Mouse (Mus musculus) erythroblast, embryonic 14.5 days (primary cell): Measurements from ENCODE around the gene Cnot10. TPM values are rescaled to one million over a fixed set of nuclear protein-coding genes. Genes with fewer than 3 reads are reported as not detected.

ENCODE experiments used
- H3K27me3 ChIP-seq: 2 replicates; pipeline ENCODE4 v1.6.1; 2012; ENCODE audit warnings: inconsistent platforms; ENCODE audit not compliant: control insufficient read depth
- H3K36me3 ChIP-seq: 2 replicates; pipeline ENCODE4 v1.6.1; 2012; ENCODE audit warnings: mild to moderate bottlenecking, inconsistent platforms; ENCODE audit not compliant: control insufficient read depth
- H3K4me1 ChIP-seq: 2 replicates; pipeline ENCODE4 v1.6.1; 2012; ENCODE audit warnings: inconsistent platforms; ENCODE audit not compliant: control insufficient read depth
- H3K4me3 ChIP-seq: replicated peaks from 2 replicates; pipeline ENCODE3; 2012; ENCODE audit warnings: moderate library complexity, mild to moderate bottlenecking, inconsistent platforms
- H3K9me3 ChIP-seq: 2 replicates; pipeline ENCODE4 v1.6.1; 2012; ENCODE audit warnings: low read length, inconsistent platforms, mixed read lengths; ENCODE audit not compliant: control insufficient read depth
- GATA1 ChIP-seq: IDR thresholded peaks from 2 replicates; pipeline ENCODE4 v1.6.1; 2012; ENCODE audit warnings: low read length, inconsistent platforms, mixed read lengths
- TAL1 ChIP-seq: IDR thresholded peaks from 3 replicates; pipeline ENCODE4 v1.6.1; 2012; ENCODE audit warnings: low read length, inconsistent platforms, mixed read lengths
- polyA plus RNA-seq: library from polyadenylated mRNA; stranded (reverse); fragments of >175 nt; gene quantifications from 2 replicates; pipeline ENCODE4 v1.2.3, GENCODE M21; 2012

The Cnot10 gene
- polyA plus RNA-seq, 1 experiment = 1.6 TPM

DNA sequence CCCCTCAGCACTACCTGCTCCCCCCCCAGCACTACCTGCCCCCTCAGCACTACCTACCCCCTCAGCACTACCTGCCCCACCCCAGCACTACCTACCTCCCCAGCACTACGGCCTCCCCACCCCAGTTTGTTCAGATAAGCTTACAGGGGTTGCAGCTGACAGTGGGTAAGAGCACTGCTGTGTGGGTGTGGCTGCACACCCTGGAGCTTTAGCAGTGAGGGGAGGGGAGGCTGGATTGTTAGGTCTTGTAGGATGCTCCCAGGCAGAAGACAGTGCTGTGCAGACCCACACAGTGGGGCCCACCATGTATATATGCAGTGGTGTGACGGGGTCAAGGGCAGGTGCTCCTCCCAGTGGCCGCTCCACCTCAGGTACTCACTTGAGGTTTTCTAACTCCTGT lies 29.7 kb downstream of the Cnot10 start:
- peaks cover 5% of the 10 kb centered on the region for H3K4me1 ChIP-seq
- H3K4me3 ChIP-seq = no peak overlapping the region
- H3K27me3 ChIP-seq = no peaks in the 10 kb centered on the region
- no peaks in the 10 kb centered on the region for H3K9me3 ChIP-seq
- H3K36me3 ChIP-seq = peaks cover 87% of the 10 kb centered on the region
- no peak for TF ChIP-seq TAL1
- no peak for TF ChIP-seq GATA1

DNA sequence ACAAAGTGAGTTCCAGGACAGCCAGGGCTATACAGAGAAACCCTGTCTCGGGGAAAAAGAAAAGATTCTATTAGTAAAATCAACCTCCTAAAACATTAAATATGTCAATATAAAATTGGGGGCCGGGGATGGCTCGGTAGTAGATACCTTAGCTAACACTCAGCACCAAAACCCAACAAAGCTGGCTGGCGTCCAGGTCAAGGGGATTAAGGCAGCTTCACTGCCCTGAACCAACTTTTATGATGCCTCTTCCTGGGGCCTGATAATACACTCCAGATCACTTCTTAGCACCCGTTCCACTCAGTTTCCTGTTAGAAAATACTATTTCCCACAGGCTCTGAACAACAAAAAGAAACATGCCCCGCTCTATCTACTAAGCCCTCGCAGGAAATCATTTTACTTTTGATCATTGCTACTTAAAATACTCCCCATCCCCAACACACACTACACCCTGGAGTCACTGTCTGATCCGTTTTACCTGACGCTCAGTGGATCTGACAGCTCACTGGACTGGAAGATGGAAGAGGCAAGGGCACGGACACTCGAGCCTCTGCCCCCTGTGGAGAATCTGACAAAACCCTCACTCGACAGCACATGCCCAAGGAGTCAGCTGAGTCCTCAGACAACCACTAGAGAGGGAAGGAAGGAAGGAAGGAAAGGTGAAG lies 36.0 kb downstream of the Cnot10 start:
- peaks cover 69% of the 10 kb centered on the region for H3K36me3 ChIP-seq
- TF ChIP-seq TAL1 (no peak), GATA1 (no peak)
- H3K27me3 ChIP-seq = no peaks in the 10 kb centered on the region
- no peak overlapping the region for H3K4me3 ChIP-seq
- no peaks in the 10 kb centered on the region for H3K4me1 ChIP-seq
- no peaks in the 10 kb centered on the region for H3K9me3 ChIP-seq

DNA sequence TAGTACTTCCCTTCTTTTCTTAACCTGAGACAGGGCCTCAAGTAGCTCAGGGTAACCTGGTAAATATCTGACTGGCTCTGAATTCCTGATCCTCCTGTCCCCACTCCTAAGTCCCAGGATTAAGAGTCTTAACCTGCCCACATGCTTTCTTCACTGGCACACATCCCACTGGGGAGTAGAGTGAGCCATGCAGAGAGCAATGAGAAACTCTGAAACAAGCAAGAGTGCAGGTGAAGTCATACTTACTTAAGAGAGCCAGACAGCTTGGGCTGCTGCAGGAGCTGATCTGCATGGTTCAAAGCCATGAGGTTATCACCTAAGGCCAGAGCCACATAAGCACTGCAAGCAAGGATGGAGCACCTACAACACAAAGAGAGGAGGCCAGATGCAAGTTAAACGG lies 38.9 kb downstream of the Cnot10 start:
- Histone ChIP-seq H3K4me3 (no peak overlapping the region), H3K4me1 (no peaks in the 10 kb centered on the region), H3K36me3 (peaks cover 74% of the 10 kb centered on the region), H3K27me3 (no peaks in the 10 kb centered on the region), H3K9me3 (no peaks in the 10 kb centered on the region)
- no peak for TF ChIP-seq TAL1
- TF ChIP-seq GATA1 = no peak

DNA sequence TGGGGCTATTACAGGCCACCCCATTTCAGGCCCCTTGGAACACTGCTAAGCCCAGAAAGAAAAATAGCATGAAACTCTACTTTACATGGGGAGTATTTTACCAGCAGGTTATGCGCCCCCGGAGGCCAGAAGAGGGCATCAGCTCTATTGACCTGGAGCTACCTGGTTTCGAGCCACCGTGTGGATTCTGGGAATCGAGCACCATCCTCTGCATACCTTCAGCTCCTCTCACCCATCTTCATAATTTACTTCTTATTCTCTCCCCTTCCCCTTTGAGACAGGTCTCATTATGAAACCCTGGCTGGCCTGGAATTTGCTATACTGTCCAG lies 55.0 kb downstream of the Cnot10 start:
- H3K4me1 ChIP-seq = peaks cover 10% of the 10 kb centered on the region
- H3K27me3 ChIP-seq = no peaks in the 10 kb centered on the region
- no peaks in the 10 kb centered on the region for H3K9me3 ChIP-seq
- H3K36me3 ChIP-seq = peaks cover 40% of the 10 kb centered on the region
- TF ChIP-seq TAL1 (no peak), GATA1 (no peak)
- H3K4me3 ChIP-seq = no peak overlapping the region

DNA sequence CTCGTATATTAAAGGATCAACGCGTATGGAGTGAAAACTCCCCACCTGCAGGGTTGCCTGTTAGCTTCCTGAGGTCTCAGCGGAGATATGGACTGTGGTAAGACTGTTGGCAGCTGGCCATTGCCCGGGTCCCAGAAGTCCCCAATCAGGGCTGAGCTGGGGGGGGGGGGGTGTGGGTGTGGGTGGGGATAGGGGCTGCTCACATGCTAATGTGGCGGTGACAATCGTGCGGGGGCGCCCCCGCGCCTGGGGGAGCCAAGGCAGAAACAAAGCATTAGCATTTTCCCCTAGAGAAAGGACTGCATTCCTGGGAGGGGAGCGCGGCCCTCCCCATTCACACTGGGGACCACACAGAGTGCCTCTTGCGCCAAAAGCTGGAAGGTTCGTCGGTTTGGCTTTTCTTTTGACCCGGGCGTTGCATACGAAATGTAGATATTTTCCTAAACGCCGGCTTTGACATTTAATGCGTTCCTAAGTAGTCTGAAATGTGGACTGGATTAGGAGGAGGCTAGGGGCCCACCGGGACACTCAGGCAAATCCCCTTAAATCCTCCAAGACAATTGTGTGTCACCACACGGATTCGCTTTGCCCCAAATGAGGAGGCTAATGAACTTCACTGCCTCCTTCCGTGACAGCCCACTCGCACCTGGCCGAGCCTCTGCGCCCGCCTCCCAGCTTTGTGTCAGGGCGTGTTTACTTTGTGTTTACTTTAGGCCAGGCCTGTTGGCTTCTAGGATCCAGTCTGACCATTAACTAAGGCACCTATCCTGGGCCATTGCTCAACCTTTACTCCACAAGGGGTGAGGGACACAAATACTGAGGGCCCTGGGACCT lies 55.6 kb downstream of the Cnot10 start:
- H3K27me3 ChIP-seq = no peaks in the 10 kb centered on the region
- peak overlapping the region; percentile 43 for H3K4me3 ChIP-seq
- H3K9me3 ChIP-seq = no peaks in the 10 kb centered on the region
- H3K4me1 ChIP-seq = peaks cover 10% of the 10 kb centered on the region
- peaks cover 35% of the 10 kb centered on the region for H3K36me3 ChIP-seq
- no peak for TF ChIP-seq GATA1
- TF ChIP-seq TAL1 = no peak

DNA sequence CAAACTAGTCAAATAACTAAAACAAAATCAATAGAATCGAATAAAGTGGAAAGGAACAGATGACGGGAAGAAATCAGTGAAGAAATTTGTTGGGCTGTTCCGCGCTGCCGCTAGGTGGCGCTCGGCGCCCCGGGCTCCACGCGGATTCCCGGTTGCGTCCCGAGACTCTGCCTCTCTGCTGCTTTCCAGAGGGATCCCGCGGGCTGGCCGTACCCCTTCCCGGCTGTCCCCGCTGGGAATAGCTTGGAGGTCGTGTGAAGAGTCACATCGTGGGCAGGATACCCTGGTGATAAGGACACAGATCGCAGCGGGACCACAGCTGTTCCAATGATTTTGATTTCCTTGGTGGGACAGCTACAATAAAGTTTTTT lies 56.2 kb downstream of the Cnot10 start:
- Histone ChIP-seq H3K9me3 (no peaks in the 10 kb centered on the region), H3K4me3 (peak overlapping the region; percentile 43), H3K36me3 (peaks cover 29% of the 10 kb centered on the region), H3K4me1 (peaks cover 12% of the 10 kb centered on the region), H3K27me3 (no peaks in the 10 kb centered on the region)
- no peak for TF ChIP-seq TAL1
- TF ChIP-seq GATA1 = no peak

DNA sequence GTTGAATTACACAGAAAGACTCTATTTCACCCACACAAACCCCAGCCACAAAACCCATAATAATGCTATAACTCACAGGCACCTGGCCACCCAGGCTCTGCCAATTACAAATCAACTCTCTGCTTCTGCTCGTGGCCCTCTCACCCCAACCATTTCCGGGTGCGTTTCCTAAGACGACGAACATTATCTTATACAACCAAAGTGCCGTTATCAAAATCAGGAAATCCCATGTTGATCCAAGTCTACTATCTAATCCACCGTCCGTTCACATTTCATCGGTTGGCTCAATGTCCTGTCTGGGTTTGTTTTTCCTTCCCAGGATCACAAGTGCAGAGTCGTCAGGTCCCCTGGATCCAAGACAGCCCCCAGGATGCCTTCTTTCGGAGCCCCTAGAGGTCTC lies 61.3 kb downstream of the Cnot10 start:
- Histone ChIP-seq H3K4me1 (peaks cover 8% of the 10 kb centered on the region), H3K9me3 (no peaks in the 10 kb centered on the region), H3K36me3 (no peaks in the 10 kb centered on the region), H3K27me3 (no peaks in the 10 kb centered on the region), H3K4me3 (no peak overlapping the region)
- no peak for TF ChIP-seq TAL1

DNA sequence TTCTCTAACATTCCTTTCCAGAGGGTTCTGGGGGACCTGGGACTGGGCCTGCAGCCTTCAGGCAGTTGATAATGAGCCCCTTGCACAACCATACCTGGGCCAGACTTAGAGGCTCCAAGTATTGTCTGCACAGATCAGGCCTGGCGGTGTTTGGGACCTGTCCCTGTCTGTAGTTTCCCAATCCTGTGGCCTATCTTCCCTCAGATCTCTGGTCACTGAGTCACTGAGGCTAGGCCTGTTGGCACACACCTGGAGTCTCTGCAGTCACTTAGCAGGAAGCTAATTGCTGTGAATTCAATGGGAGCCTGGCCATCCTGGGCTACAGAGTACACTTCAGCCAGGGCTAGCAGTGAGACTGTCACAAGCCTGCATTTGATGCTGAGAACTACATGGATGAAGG lies 64.0 kb downstream of the Cnot10 start:
- no peaks in the 10 kb centered on the region for H3K27me3 ChIP-seq
- H3K36me3 ChIP-seq = no peaks in the 10 kb centered on the region
- H3K4me1 ChIP-seq = peaks cover 6% of the 10 kb centered on the region
- TF ChIP-seq TAL1 = no peak
- TF ChIP-seq GATA1 = no peak
- no peak overlapping the region for H3K4me3 ChIP-seq
- H3K9me3 ChIP-seq = no peaks in the 10 kb centered on the region

DNA sequence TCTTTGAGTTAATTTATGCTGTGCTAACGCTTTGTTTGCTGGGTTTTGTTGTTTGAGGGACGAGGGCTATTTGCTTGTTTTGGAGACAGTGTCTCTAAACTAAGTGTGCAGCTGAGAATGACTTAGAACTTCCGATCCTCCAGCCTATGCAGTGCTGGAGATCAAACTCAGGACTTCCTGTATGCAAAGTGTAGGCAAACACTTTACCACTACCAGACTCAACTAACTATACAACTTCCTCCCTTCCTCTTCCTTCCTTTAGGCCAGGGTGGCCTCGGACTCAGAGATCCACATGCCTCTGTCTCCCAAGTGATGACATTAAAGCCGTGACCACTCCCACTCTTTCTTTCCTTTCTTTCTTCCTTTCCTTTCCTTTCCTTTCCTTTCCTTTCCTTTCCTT lies 66.5 kb downstream of the Cnot10 start:
- TF ChIP-seq GATA1 (no peak), TAL1 (no peak)
- Histone ChIP-seq H3K36me3 (no peaks in the 10 kb centered on the region), H3K9me3 (no peaks in the 10 kb centered on the region), H3K4me1 (peaks cover 1% of the 10 kb centered on the region; the same call in 1 of the 2 replicates), H3K4me3 (no peak overlapping the region), H3K27me3 (no peaks in the 10 kb centered on the region; the same call in 1 of the 2 replicates)
